Mouse (Mus musculus): ENCODE results near the gene Trim30b. TPM values are rescaled to one million over a fixed set of nuclear protein-coding genes. Genes with fewer than 3 reads are reported as not detected.
A peak's percentile ranks its signal among the peaks of the same experiment; 100 is the strongest.
"Not testable (repeated sequence)": the region's sequence is repeated elsewhere in the genome, so short reads cannot be mapped to it uniquely, and the experiment has no call there.

Trim30b gene
- 1 to 10 TPM; 1.1 to 1.5 TPM for polyA plus RNA-seq (2017; shearing (Covaris generic))

- peak; percentile 91 for ATAC-seq
Observed at GRCm38 (mm10) chr7:104369736-104370414, at the start of gene Trim30b. Trim30b (minus strand) TSS chr7:104369884.

- peak; percentile 48 for ATAC-seq
Observed at GRCm38 (mm10) chr7:104404460-104404950, 34.8 kb upstream of the Trim30b start.

GRCm38 (mm10) chr7:104401140-104401539, 31.5 kb upstream of the Trim30b start:
- ATAC-seq: peak; percentile 42

GRCm38 (mm10) chr7:104400698-104401097, 31.0 kb upstream of the Trim30b start, which contains the start of gene Trim30c:
Trim30c (minus strand) TSS chr7:104400837.
- ATAC-seq: peak; percentile 57

GRCm38 (mm10) chr7:104398492-104398891, 28.8 kb upstream of the Trim30b start:
- ATAC-seq: no peak

- ATAC-seq: no peak
Observed at GRCm38 (mm10) chr7:104366339-104366738, 3.3 kb downstream of the Trim30b start.

- no peak for ATAC-seq
Observed at GRCm38 (mm10) chr7:104353600-104353967, 16.1 kb downstream of the Trim30b start.

GRCm38 (mm10) chr7:104352717-104353599, 16.7 kb downstream of the Trim30b start, which contains the start of gene Trim12c:
Trim12c (minus strand) TSS chr7:104353362.
- ATAC-seq: peak; percentile 99

- ATAC-seq: not testable (repeated sequence)
Observed at GRCm38 (mm10) chr7:104348043-104348442, 21.6 kb downstream of the Trim30b start.

GRCm38 (mm10) chr7:104340744-104341143, 28.9 kb downstream of the Trim30b start:
- not testable (repeated sequence) for ATAC-seq

- not testable (repeated sequence) for ATAC-seq
Observed at GRCm38 (mm10) chr7:104335547-104335946, 34.1 kb downstream of the Trim30b start.

GRCm38 (mm10) chr7:104329171-104329570, 40.5 kb downstream of the Trim30b start, which contains the start of gene Trim34b:
Trim34b (plus strand) TSS chr7:104329471.
- ATAC-seq: not testable (repeated sequence)

GRCm38 (mm10) chr7:104322028-104322427, 47.7 kb downstream of the Trim30b start:
- ATAC-seq: peak; percentile 74

GRCm38 (mm10) chr7:104315369-104316080, 54.2 kb downstream of the Trim30b start, which contains the start of gene Trim12a:
Trim12a (minus strand) TSS chr7:104315466.
- peak; percentile 94 for ATAC-seq

GRCm38 (mm10) chr7:104314796-104315353, 54.8 kb downstream of the Trim30b start:
- ATAC-seq: peak; percentile 58

Other genes starting within 250 kb of the Trim30b start
- gene Ubqln5, start 240.1 kb downstream of the Trim30b start, polyA plus RNA-seq (2017; shearing (Covaris generic)): not detected
- not detected for gene Olfr643, start 232.5 kb downstream of the Trim30b start, polyA plus RNA-seq (2017; shearing (Covaris generic))
- not detected for gene Ubqln3, start 226.6 kb downstream of the Trim30b start, polyA plus RNA-seq (2017; shearing (Covaris generic))
- gene Ubqlnl, start 219.3 kb downstream of the Trim30b start, polyA plus RNA-seq (2017; shearing (Covaris generic)): not detected
- gene Olfm5, start 205.1 kb downstream of the Trim30b start, polyA plus RNA-seq (2017; shearing (Covaris generic)): not detected
- gene Olfr648, start 186.5 kb downstream of the Trim30b start, polyA plus RNA-seq (2017; shearing (Covaris generic)): under 1 TPM; 0.20 to 0.23 TPM
- gene Olfr649, start 173.9 kb downstream of the Trim30b start, polyA plus RNA-seq (2017; shearing (Covaris generic)): not detected
- 1 to 10 TPM in 1 of 2 experiments, under 1 TPM in 1; 0.25 to 2.7 TPM for gene Trim6, start 151.1 kb downstream of the Trim30b start, polyA plus RNA-seq (2017; shearing (Covaris generic))
- 10 to 100 TPM; 71.3 to 83.9 TPM for gene Trim34a, start 125.4 kb downstream of the Trim30b start, polyA plus RNA-seq (2017; shearing (Covaris generic))
- gene Trim5, start 81.8 kb downstream of the Trim30b start, polyA plus RNA-seq (2017; shearing (Covaris generic)): 10 to 100 TPM; 36.0 to 41.6 TPM
- 100 to 1,000 TPM; 162 to 190 TPM for gene Trim12a, start 54.4 kb downstream of the Trim30b start, polyA plus RNA-seq (2017; shearing (Covaris generic))
- 1 to 10 TPM; 1.1 to 2.3 TPM for gene Trim34b, start 40.4 kb downstream of the Trim30b start, polyA plus RNA-seq (2017; shearing (Covaris generic))
- 10 to 100 TPM; 20.6 to 26.7 TPM for gene Trim12c, start 16.5 kb downstream of the Trim30b start, polyA plus RNA-seq (2017; shearing (Covaris generic))
- 1 to 10 TPM in 1 of 2 experiments, under 1 TPM in 1; 0.75 to 1.2 TPM for gene Trim30c, start 31.0 kb upstream of the Trim30b start, polyA plus RNA-seq (2017; shearing (Covaris generic))
- gene Trim30a, start 95.3 kb upstream of the Trim30b start, polyA plus RNA-seq (2017; shearing (Covaris generic)): 10 to 100 TPM; 81.7 to 90.6 TPM
- 10 to 100 TPM; 40.7 to 42.4 TPM for gene Trim30d, start 138.0 kb upstream of the Trim30b start, polyA plus RNA-seq (2017; shearing (Covaris generic))
- gene Olfr651, start 180.2 kb upstream of the Trim30b start, polyA plus RNA-seq (2017; shearing (Covaris generic)): not detected
- under 1 TPM in 1 of 2 experiments, not detected in 1; 0.13 TPM for gene Olfr652, start 191.0 kb upstream of the Trim30b start, polyA plus RNA-seq (2017; shearing (Covaris generic))
- not detected for gene Olfr653, start 207.4 kb upstream of the Trim30b start, polyA plus RNA-seq (2017; shearing (Covaris generic))
- gene Olfr654, start 217.1 kb upstream of the Trim30b start, polyA plus RNA-seq (2017; shearing (Covaris generic)): not detected
- under 1 TPM in 1 of 2 experiments, not detected in 1; 0.27 TPM for gene Olfr655, start 231.9 kb upstream of the Trim30b start, polyA plus RNA-seq (2017; shearing (Covaris generic))
- gene Olfr656, start 244.1 kb upstream of the Trim30b start, polyA plus RNA-seq (2017; shearing (Covaris generic)): not detected